Mouse (Mus musculus) MN1 (cell line): ENCODE results near the gene Eml1.

Experiments
- DNase-seq: peaks from one replicate; pipeline ENCODE4 v3.0.0-alpha.2; 2016; ENCODE audit warnings: low spot score

Gene Eml1

DNA sequence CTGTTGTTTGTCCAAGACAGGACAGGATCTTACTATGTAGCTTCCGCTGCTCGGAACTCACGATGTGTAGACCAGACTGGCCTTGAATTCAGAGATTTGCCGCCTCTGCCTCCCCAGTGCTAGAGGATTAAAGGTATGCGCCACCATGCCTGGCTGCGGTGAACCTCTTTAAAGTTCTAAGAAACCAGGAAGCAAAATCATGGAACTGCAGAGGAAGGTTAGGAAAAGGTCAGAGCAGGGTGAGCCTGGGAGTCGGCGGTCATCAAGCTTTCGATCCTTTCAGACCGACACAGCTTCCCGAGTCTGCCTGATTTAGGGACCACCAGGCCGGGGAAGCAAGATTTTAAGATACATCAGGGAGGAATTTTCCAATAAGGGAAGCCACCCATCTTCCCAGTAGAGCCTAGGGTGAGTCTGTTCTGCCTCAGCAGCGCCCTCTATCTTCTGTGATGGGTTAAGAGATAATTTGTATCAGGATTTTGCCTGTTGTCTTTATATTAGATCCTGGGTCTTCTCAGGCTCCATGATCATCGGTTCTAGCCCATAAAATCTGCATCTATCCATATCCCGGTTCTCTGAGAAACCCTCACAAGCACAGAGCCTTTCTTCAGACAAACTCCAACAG is 176.6 kb downstream of the Eml1 start:
- peak; percentile 26 for DNase-seq

DNA sequence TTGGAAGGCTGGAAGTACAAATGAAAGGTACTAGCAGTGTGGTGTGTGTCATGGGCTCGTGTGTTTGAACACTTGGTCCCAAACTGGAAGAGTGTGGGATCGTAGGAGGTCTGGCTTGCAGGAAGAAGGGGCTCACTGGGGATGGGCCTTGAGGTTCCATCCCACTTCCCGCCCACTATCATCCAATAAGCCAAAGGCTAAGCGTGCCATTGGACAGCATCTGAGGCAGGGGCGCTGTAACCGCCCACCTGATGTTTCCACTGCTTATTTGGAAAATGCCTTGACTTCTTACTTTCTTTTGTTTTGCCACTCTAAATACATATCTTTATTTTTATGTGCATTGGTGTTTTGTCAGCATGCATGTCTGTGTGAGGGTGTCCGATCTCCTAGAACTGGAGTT is 181.0 kb downstream of the Eml1 start:
- no peak for DNase-seq

DNA sequence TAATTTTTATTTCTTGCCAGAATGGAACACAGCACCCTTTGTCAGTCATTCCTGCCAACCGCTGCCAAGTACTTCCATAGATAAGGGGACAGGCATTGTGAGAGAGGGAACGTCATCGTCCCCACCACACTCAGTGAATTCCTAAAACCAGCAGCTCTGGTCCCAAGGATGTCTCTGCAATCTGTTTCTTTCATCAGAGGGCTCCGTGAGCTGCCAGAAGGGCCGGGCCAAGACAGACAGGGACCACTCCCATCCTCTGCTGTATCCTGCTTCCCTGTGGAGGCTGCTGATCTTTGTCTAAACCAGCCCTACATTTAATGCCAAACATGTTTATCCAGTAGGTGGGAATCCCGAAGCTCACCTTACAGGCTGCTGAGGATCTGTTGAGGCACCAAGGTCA is 182.3 kb downstream of the Eml1 start:
- DNase-seq, result peak; percentile 14

DNA sequence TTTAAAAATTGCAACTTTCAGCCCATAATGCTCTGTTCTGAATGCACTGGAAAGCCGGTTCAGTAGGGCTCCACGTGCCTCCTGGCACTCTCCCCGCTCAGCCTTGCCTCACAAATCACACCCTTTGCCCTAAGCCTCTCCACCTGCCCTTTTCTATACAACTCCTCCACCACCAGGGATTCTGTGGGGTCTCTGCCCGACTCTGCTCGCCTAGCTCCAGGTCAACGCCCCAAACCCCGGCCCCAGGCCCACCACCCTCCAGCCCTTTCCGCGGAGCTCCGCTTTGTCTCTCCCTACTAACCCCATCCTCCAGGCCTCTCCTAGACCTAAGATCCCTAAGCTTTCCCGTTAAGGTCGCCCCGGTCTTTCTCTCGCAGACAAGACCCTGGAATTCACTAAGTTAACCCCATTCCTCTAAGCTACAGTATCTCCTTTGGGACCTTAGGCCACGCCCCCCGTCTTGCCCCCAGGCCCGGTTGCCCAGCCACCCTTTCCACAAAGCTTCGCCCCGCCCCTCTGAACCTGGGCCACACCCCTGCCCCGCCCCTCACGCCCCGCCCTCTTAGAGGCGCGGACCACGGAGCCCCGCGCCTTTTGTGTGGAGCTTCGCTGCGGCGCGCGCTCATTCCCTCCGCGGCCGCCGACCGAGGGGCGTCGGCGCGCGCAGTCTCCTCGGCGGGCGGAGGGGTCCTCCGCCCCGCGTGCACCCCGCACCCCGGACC is 183.5 kb downstream of the Eml1 start, which contains the start of gene Evl:
Evl (plus strand) TSS at position 601 of the 722 bp plus-strand sequence.
- DNase-seq, result peak; percentile 88

DNA sequence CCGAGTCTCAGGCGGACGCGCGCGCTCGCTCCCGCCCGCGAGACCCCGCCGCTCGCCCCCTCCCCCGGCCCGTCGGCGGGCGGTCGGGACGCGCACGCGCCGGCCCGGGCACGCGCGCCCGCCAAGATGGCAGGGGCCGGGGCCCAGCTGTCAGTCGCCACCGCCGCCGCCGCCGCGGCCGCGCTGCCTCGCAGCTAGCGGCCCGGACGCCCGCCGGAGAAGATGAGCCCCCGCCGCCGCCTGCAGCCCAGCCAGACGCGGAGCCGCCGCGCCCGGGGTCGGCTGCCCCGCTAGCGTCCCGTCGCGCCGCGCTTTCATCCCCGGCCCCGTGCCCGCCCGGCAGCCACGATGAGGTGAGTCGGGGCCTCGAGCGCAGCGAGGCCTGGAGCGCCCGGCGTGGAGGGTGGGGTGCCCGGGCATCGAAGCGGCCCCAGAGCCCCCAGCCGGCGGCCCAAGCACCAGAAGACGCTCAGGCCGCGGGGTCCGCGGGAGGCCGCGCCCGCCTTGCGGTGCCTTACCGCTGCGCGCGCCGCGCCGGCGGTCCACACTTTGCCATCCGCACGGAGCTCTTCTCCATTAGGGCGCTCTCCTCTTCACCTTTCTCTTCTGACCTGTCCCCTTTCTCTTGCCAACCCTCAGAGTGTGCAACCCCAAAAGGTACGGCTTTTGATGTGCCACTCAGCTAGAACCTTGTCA is 184.3 kb downstream of the Eml1 start:
- DNase-seq, result no peak

DNA sequence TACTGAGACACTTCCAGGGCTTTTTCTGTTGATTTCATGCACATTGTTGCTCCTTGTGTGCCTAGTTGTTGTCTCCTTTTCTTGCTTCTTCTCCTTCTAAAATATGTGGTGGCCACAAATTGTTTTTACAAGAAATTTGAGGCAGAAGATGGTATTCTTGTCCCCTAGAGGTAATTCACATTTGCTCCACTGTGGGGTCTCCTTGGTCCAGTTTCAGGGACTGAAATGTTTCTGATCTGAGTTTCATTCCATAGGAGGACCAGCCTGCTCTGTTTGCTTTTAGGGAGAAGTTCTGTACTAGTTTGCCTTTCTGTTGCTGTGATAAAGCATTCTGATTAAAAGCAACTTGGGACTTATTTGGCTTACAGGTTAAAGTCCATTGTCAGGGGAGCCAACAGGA is 187.4 kb downstream of the Eml1 start:
- no peak for DNase-seq

DNA sequence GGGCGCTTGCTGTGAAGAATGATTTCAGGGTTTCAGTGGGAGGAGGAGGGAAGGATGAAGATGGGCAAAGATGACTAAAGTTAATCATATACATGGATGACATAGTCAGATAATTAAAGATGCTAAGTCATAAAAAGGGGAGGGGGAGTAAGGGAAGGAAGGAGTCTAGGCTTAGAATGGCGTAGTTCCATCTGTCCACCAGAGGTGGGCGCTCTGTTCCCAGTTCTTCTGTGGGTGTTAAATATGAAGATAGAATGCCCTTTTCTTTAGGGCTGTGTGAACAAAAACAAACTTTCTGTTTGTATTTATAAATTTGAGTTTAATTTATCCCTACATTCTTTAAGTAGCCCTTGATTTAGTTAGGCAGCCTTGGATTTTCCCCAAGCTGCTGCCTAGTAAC is 192.5 kb downstream of the Eml1 start:
- no peak for DNase-seq

DNA sequence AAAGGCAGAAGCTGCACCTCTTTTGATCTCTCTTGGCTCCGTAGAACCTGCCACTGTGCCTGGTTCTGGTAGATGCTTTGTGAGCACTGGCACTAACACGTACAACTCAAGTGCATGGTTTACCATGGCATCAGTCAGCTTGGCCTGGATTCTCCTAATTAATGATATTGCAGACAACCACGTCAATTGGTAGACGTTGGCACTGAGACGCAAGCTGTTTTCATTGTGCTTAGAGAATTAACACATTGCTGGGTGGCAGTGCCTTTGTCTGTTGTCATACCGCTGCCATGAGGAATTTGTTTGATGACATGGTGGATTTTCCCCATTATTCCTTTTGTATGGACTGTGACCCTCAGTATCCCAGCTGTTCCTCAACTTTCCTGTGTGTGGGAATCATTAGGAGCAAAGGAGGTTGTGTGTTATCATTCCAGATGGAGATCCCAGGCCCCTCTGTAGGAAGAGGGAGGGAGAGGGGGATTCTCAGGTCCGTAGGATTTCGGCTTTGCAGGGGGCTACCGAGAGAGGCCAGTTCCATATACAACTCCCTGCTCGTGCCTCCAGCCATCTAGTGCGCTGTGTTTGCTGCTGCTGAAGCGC is 194.3 kb downstream of the Eml1 start:
- DNase-seq, result no peak

DNA sequence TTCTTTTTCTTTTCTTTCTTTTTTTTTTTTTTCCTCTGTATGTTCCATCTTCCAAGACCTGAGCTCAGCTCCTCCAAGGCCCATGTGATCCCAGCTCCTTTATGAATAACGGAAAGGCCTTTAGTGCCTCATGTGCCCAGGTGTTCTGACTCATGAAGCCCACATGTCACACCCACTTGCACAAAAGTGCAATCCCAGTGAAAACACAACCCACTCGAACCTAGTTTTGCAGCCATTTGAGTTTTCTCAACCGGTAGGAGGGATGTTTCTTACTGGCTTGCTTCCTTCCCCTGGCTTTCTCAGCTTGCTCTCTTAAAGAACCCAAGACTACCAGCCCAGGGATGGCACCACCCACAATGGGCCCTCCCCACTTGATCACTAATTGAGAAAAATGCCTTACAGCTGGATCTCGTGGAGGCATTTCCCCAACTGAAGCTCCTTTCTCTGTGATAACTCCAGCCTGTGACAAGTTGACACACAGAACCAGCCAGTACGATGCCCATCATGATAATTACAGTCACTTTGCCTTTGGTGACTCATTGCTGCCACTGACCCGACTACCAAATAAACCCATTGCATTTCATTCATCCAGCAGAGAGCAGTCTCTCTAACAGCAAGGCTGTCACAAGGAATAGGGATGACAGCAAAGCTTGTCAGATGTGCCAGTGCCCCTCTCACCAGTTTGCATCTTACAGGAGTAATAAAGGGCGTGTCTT is 208.6 kb downstream of the Eml1 start:
- peak; percentile 17 for DNase-seq

DNA sequence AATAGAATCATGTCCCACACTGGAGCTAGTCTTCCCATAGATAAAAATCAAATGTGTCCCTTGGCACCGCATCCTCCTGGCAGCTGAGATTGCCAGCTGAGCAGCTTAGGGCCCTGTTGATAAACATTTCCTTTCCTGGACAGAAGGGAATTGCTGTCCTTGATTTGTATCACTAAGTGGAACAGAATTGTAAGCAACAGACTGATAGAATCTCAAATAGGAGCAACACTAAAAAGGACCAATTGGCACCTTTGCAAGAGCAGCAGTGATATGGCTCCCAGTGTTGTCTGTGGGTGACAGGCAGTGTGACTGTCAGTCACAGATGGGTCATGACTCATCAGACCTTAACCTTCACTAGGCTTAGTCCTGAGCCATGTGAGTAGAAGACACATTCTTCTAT is 213.0 kb downstream of the Eml1 start:
- DNase-seq, result peak; percentile 7
